Mouse (Mus musculus): ENCODE measurements around the gene St3gal5.
A peak's percentile ranks its signal among the peaks of the same experiment; 100 is the strongest.
"Not testable (repeated sequence)": the region's sequence is repeated elsewhere in the genome, so short reads cannot be mapped to it uniquely, and the experiment has no call there.

Gene St3gal5

GRCm38 (mm10) chr6:72097181-72097995, at the start of gene St3gal5:
TSS of gene St3gal5 (plus strand) at chr6:72097592.
- peak; percentile 62 for DNase-seq (ENCODE audit: low read depth, low spot score)

DNA sequence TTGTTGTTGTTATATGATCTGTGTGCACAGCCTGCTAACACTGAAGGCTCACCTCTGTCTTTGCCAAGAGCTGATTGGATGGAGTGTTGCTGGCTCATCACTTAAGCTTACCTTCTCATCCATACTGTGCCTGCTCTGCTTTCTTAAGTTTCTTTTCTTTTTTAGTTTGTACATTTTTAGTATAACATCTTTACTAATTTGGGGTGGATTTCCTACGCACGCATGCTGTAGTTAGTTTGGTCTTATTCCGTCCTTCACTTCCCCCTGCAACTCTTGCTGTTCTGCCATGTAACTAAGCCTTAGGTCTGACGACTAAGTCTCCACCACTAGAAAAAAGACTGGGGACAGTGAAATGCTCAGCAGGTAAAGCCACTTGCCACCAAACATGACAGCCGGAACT, 48.7 kb upstream of the St3gal5 start:
- no peak for DNase-seq (ENCODE audit: low read depth, low spot score)

DNA sequence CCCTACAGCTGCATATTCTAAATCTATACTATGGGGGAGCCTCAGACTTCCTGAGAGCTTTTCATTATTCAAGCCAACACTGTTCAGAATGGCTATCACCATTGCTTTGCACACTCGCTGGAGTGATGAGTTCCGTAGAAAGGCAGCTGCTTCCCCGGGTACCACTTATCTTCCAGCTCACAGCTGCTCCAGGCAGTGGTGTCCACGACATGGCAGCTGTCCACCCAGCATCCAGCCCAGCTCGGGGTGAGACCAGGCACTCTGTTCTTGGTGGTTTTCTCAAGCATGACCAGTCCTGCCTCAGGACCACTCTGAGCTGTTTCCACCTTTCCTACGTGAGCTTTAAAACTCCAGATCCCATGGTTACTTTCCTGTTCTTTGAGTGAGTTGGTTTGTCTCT, 47.5 kb upstream of the St3gal5 start:
- DNase-seq (ENCODE audit: low read depth, low spot score), result no peak

GRCm38 (mm10) chr6:72050827-72051226, 46.6 kb upstream of the St3gal5 start:
- no peak for DNase-seq (ENCODE audit: low read depth, low spot score)

DNA sequence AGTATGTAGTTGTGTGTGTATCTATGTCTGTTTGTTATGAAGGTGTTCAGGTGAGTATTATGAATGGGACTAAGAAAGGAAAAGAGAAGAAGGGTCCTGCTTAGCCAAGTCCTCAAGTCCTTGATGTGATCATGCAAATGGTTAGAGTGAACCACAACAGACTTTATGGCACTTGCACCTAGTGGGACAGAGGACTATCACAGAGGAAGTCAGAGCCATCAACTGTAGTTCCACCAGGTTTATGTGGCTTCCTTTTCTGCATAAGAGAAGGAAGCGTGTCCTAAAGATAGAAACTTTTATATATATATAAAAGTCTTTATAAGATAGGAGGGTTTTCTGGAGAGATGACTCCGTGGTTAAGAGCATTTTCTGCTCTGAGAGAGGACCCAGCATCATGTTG, 46.1 kb upstream of the St3gal5 start:
- DNase-seq (ENCODE audit: low read depth, low spot score), result no peak

GRCm38 (mm10) chr6:72051757-72052156, 45.6 kb upstream of the St3gal5 start:
- DNase-seq (ENCODE audit: low read depth, low spot score), result no peak

DNA sequence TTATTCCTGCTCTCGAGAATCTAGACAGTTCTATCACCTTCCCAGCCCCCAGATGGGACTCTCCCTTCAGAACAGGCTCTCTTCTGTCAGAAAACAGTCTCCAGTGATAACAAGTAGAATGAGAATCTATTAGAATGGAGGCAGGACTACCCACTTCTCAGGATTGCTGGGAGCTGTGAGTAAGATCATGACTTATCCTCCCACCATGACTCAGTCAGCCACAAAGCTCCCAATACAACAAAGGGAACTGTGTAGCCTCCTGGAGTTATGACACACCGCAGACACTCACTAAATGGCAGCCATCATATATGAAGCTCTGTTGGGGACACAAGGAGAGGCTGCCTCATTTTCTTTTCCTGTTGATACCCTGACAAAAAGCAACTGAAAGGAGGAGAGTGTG, 40.8 kb upstream of the St3gal5 start:
- no peak for DNase-seq (ENCODE audit: low read depth, low spot score)

DNA sequence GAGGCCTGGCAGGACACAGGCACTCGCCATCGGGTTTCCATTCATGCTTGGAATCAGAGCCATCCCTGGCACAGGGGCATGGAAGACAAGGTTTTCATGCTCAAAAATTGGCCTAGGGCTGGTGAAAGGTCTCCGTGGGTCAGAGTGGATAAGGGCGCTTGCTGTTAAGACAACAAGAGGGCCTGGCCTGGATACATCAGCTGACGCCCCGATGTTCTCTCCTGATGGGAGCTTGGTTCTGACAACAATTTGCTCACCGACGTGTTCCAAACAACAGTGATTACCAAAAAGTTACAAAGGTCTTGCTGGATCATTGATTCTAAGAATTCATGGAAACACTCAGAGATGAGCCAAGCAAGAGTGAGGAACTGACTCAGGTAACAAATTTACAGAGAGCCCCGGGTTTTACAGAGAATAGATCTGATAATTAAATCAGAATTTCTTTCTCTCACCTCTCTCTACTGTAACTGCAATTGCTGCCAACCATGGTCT, 38.9 kb upstream of the St3gal5 start:
- no peak for DNase-seq (ENCODE audit: low read depth, low spot score)

GRCm38 (mm10) chr6:72060677-72061076, 36.7 kb upstream of the St3gal5 start:
- not testable (repeated sequence) for DNase-seq (ENCODE audit: low read depth, low spot score)

DNA sequence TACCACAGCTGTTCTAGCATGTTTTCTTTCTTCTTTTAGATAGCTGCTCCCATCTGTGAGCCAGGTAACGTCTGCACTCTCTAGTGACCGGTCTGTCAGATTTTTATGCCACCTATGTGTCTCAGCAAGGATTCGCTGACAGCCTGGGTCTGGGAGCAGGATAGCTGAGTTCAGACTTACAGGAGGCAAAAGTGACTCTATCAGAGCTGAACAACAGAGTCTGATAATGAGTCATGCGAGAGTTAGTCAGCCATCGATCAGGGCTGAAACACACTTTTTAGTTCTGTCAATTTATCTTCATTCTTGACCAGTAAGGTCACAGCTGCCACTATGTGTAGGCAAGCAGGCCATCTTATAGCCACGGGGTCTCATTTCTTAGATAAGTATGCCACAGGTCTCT, 33.7 kb upstream of the St3gal5 start:
- no peak for DNase-seq (ENCODE audit: low read depth, low spot score)

DNA sequence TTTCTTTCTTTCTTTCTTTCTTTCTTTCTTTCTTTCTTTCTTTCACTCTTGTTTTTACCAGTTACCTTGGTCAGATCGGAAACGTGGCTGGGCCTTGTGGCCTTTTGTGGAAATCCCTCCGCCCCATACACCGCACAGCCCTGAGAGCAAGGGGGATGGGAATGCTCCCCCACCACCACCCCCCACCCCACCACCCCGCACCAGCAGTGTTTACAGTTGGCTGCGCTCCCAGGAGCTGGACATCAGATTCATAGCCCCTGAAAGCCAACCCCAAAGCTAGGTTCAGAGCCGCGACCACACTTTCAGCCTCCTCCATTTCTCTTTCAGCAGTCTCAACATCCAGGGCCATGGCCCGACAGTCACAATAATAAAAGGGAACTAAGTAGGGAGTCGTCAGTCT, 31.4 kb upstream of the St3gal5 start:
- no peak for DNase-seq (ENCODE audit: low read depth, low spot score)

GRCm38 (mm10) chr6:72068436-72068835, 29.0 kb upstream of the St3gal5 start:
- no peak for DNase-seq (ENCODE audit: low read depth, low spot score)

DNA sequence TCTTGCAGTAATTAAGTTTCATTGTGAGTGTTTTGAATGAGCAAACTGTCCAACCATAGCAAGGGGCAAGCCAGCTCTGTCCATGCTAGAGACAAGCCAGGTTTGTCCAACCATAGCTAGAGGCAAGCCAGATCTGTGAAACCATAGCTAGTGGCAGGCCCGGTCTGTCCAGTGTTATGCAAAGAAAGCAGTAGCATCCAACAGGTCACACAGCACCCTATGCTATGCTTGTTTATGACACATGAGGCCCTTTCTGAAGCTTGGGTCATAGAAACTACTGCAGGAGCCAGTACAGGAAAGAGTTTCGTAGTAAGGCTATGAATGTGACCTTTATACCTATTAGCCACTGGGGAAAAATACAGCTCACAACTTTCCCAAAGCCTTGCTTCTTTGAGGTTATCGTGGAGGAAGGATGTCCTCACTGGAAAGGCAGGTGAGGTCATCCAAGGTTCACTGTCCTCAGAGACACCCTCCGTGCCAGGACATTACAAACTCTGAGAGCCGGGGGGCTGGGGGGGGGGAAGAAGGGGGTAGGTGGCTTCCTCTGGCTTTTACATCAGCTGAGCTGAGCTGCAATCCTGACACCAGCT, 26.0 kb upstream of the St3gal5 start:
- DNase-seq (ENCODE audit: low read depth, low spot score), result no peak

DNA sequence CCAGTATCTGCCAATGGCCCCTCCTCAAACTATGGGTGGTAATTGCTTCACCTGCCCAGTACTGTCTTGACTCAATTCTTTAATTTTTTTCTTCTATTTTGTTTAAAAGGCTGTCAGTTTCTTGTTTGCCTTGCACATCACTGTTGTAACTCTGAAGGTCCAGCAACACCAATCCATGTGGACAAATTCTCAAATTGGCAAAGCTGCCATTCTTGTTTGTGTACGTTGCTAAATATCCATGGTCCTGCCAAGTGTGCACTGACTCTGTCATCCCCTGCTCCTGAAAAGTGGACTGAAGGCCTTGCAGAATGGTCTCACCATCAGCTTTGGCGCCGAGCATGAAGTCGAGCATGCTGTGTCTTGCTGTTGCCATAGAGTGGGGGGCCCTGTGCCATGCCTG, 23.6 kb upstream of the St3gal5 start:
- no peak for DNase-seq (ENCODE audit: low read depth, low spot score)

DNA sequence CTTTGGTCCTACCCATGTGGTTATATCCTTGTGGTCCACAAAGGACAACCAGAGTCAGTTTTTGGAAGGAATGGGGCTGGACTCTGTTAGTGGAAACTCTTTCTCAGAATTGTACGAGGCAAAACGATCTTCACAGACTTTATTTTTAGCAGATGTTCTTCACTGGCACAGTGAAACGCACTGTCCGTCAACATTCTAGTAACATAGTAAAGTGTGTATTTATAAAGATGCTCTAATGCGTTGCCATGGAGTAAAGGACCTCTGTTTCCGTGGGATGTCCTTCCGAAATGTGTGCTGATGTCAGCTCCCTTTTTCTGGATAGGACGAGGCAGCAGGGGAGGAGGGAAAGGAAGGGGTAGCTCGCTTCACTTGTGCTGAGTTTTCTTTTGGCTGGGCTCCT, 20.9 kb upstream of the St3gal5 start:
- DNase-seq (ENCODE audit: low read depth, low spot score), result no peak

- no peak for DNase-seq (ENCODE audit: low read depth, low spot score)
Observed at GRCm38 (mm10) chr6:72078178-72078577, 19.2 kb upstream of the St3gal5 start.

DNA sequence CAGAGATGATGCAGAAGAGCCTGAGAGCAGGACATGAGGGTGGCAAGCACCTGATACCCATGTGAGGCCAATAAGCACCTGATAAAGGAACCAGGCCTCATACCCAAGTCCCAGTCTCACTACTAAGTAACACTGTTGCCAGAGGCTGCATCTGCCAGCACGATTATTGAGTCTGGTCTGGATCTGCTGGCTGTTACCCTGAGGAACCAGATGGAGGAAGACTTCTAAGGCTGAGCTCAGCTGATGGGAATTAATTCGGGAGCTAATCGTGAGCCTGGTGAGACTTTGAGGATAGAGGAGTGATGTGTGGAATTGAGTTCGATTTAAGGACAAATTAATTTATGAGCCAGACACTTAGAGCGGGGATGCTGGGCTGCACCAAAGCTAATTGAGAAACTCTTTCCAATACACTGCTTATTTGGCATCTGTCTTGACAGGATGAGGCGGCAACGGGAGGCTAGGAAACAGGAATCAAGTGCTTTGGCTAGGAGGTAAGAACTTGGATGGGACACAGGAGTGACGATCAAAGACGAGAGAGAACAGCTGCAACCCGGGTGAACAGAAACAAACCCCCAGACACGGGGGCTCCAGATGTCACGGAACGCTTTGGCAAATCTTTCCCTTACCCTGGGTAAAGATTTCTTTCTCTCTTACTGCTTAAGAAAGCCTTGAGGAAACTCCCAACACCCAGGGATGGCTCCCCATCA, 15.9 kb upstream of the St3gal5 start:
- no peak for DNase-seq (ENCODE audit: low read depth, low spot score)

- no peak for DNase-seq (ENCODE audit: low read depth, low spot score)
Observed at GRCm38 (mm10) chr6:72087402-72087801, 10.0 kb upstream of the St3gal5 start.

- no peak for DNase-seq (ENCODE audit: low read depth, low spot score)
Observed at GRCm38 (mm10) chr6:72089865-72090264, 7.5 kb upstream of the St3gal5 start.

DNA sequence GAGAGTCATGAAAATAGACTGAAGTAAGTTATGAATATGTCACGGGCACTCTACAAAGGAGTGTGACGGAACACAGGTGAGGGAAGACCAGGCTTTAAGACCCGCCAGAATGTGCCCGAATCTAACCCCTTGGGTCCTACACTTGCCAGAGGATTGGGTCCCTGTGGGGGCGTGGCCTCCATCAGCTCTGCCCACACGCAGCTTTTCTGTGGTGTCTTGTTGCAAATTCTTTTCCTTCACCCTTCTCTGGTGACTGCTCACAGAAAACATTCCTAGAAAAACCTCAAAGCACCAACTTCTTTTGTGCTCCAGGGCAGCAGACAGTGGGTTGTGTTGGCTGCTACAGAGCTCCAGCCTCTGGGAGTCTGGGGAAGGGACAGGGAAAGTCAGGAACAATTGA, 6.4 kb upstream of the St3gal5 start:
- no peak for DNase-seq (ENCODE audit: low read depth, low spot score)

GRCm38 (mm10) chr6:72093121-72093520, 4.3 kb upstream of the St3gal5 start:
- DNase-seq (ENCODE audit: low read depth, low spot score), result no peak

GRCm38 (mm10) chr6:72096217-72096616, 1.2 kb upstream of the St3gal5 start:
- no peak for DNase-seq (ENCODE audit: low read depth, low spot score)

- no peak for DNase-seq (ENCODE audit: low read depth, low spot score)
Observed at GRCm38 (mm10) chr6:72096669-72097068, 723 bp upstream of the St3gal5 start.
